Mouse (Mus musculus) central nervous system, embryonic 11.5 days (tissue): ENCODE measurements around the gene Arhgdia. TPM values are rescaled to one million over a fixed set of nuclear protein-coding genes. Genes with fewer than 3 reads are reported as not detected.

ENCODE experiments used
- polyA plus RNA-seq: library from polyadenylated mRNA; depleted of rRNA; stranded (reverse); fragments of >200 nt; gene quantifications from 2 replicates; pipeline ENCODE4 v1.2.3, GENCODE M21; 2012; rRNA removed

The Arhgdia gene
- polyA plus RNA-seq: 303 and 501 TPM in 2 replicates

DNA sequence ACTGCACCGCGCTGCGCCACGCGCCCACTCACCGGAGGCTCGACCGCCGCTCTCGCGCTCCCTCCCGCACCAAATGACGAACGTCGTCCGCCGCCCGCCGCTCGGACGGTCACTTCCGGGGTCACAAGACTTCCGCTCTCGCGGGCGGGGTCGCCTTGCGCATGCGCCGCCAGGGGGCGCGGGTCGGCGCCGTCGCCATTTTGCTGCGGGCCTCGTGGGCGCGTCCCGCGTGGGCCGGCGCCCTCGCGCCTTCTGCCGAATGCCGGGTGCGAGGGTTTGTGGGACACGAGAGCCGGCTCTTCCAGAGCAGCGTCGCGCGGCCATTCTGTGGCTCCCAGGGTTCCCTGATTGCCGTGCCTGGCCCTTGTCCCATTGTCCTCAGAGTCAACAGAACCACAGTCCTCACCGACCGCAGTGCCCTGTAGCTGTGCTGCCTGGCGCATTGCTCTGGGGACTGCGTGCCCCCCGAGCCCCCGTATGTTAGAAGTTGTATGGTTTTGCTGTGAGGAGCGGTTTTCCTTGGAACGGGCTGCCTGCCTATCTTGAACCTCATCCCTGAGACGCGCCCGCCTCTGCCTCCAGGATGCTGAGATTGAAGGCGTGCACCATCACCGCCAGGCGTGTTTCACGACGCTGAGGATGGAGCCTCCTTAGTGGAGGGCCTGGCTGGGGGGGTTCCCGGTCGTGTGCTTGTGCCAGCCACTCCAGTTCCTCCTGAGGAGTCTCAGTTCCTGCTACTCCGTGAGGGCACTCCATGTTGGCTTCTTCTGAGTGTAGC lies at the start of gene Arhgdia:
TSS of gene Arhgdia (minus strand) at position 135 of the 778 bp plus-strand sequence.

DNA sequence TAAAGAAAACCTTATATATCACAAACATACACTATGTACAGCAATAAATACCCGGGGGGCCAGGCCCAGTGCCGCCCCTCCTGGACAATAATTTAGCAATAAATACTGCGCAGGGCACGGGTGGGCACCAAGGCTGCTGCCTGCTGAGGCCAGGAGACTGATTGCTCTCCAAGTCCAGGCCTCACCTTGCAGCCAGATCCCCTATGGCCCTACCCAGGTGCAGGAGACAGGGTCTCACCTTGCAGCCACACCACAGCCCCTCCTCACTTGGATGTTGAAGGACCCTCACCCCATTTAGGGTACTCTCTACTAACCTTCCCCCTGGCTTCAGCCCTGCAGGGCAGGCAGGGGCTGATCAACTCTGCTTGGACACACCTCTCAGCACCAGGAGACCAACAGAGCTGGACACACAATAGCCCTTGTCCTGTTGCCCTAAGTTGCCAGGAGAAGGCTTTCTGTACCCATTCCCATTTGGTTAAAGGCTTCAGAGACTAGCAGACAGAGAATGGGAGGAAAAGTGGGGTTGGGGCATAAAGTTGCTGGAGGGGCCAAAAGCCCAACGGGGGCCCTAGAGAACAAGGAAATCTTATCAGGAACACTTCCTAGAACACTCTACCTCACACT lies 43.8 kb upstream of the Arhgdia start, which contains the start of gene Sirt7:
TSS of gene Sirt7 (minus strand) at position 89 of the 624 bp plus-strand sequence.

DNA sequence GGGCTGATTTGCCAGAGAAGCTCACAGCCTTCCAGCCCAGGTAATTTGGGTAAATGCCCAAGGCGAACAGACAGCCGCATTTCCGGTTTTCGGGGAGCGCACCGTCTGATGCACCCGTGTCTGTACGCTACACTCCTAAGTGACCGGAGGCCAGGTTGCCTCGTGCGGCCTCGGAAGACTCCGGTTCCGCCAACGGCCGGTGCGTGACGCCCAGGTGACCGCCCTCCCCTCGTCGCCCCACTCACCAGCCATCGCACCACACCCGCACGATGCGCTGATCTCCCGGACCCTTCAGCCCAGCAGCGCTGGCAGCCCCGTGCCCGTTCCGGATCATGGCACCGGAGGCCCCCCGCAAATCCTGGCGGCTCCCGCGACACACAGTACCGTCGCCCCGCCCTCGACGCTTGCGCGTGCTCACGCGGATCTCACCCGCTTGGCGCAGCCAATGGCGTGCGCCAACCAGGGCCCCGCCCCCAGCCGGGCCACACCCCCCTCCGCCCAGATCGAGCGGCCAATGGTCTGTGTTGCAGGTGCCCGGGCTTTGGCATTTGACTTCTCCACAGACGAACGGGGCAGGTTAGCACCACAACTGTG lies 36.2 kb upstream of the Arhgdia start, which contains the start of gene Pcyt2:
TSS of gene Pcyt2 (minus strand) at position 418 of the 594 bp plus-strand sequence.

DNA sequence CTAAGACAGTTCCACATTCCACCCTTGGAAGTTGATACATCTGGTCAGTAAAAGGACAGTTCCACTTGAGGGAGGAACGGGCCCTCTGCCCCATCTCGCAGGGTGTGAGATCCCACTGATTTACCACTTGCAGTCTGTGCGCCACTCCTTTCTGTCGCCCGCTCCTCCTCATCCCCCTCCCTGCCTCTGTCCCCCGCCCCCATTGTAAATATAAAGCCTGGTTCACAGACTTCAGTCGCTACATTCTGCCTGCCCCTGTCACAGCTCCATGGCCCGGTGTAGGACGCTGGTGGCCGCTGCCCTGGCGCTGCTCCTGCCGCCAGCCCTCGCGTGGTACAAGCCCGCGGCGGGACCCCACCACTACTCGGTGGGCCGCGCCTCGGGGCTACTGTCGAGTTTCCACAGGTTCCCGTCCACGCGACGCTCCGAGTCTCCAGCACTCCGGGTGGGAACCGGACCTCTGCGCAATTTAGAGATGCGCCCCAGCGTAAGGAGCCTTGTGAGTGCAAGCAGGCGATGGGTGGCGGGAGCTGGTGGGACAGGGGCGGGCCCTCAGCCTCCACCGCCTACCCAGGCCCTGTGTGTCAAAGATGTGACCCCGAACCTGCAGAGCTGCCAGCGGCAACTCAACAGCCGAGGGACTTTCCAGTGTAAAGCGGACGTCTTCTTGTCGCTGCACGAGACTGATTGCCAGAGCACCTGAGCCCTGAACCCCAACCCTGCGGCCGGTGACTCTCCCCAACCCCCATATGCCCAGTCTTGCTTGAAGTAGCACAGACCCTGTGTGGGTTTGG lies 27.0 kb upstream of the Arhgdia start, which contains the start of gene Npb:
TSS of gene Npb (plus strand) at position 237 of the 794 bp plus-strand sequence.

DNA sequence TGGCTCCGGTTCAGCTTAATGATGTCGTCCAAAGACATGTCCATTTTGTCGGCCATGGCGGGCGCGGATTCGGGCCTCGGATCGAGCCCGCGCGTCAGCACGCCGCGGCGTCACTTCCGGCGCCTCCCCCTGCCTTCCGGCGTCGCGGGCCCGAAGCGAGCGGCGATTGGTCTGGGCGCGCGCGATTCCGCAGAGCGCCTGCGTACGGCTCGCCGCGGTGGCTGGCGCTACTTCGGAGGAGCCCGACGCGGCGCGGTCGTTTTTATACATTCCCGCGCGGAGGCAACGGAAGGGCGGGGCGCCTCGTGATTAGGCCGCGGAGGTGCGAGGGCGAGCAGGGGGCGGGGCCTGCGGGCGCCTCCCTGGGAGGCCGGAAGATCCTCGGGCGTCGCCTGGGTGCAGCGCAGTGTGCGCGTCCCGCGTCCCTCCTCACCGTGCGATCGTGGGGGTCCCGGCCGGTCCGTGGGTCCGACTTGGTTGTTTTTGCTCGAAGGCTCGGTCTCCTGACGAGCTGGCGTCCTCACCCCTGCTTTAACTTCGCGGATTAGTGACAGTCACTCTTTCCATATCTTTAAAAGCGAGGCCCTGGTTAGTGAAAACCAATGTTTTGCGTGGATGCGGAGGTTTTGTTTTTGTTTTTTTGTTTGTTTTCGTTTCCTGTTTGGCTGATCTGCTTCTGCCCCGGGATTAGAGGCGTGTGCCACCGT lies 17.0 kb upstream of the Arhgdia start, which contains the start of the genes Alyref and Anapc11:
TSS of gene Alyref (minus strand) at position 83 of the 707 bp plus-strand sequence.
TSS of gene Anapc11 (plus strand) at position 139 of the 707 bp plus-strand sequence.

DNA sequence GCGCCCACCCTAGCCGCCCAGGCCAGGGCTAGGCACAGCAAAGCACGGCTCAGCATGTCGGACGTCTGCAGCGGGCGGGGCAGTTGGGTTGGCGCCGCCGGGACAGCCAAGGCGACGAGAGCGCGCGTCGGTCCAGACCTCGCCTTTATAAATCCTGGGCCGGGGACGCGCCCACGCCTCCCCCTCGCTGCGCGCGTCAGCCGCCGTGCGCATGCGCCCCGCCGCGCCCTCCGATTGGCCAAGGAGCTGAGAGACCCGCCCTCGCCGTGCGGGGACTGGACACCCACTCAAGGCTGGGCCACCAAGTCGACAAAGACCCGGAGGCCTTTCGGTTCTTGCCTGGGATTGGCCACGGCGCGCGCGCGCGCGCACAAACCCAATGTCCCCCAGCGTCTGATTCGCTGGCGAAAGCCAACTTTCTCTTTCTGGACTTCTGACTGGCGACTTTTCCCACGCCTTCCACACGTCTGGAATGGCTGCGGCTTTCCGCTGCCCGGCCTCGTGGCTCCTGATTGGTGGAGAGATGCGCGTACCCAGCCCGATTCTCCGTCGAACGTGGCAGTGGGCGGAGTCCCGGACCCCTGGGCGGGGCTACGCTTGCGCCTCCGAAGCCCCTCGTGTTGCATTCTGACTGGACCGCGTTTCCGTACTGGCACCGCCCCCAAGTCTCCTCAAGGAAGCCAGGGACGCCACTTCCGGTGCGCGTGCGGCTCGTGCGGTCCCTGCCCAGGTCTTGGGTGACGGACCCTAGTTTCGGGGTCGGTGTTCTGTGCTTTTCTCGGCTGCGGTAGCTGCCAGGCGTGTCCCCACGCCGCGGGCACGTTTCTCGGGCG lies 8.5 kb downstream of the Arhgdia start, which contains the start of gene P4hb:
TSS of gene P4hb (minus strand) at position 502 of the 833 bp plus-strand sequence.

DNA sequence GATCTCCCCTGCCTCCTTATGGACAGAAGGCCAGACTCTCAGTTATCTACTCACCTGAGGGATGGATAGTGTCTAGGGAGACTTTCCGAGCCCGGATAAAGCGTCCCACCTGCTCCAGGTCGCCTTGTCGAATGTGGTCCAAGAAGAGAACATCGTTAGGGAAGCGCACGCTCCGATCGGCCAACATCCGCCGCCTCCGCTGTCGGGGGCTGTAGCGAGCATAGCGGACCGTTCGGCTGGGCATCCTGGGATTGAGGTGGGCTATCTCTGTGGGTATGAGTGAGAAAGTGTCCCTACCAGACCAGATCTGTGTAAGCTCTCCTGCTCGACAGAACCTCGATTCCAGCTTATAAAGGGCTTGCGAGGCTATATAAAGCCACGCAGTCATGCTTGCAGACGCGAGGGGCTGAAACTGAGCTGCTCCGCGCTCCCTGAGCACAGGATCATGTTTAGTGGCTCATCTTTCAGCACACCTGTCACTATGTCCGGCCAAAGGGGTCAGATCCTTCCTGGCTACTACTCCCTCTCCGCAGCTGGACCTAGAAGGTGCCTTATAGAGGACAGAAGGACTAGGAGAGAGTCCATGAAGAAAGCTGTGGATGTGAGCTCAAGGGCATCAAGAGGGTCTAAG lies 30.5 kb downstream of the Arhgdia start, which contains the start of gene Ppp1r27:
TSS of gene Ppp1r27 (minus strand) at position 323 of the 631 bp plus-strand sequence.

DNA sequence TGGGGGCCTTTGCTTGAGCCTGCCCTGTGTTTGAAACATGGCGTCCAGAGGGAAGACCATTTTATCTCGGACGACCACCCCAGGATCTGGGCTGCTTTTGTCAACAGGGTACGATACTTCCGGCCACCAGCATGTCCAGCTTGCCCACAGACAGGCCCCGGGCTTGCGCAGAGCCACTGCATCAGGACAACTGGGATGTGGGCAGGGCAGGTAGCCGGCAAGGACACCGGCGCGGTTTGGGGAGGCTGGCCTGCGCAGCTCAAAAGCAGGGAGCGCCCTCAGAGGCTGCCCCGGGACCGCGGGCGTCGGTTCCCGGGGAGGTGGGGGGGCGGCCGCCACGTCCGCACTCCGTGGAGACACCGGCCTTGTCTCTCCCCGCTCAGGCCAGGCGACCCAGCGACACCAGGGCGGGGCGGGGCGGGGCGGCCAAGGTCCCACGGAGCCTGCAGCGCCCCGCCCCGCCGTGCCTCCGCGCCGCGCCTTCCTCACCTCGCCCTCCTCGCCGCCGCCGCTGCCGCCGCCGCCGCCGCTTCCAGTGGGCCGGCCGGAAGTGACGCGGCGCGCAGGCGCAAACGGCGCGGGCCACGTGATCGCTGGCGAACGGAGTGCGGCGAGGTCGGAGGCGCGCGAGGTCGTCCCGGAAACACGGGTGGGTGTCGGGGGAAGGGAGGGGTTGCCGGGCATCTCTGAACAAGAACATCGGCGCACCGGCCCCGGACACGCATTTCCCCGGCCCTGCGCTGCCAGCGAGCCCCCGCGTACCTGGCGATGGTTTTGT lies 32.1 kb downstream of the Arhgdia start, which contains the start of gene Mcrip1:
TSS of gene Mcrip1 (minus strand) at position 560 of the 778 bp plus-strand sequence.

DNA sequence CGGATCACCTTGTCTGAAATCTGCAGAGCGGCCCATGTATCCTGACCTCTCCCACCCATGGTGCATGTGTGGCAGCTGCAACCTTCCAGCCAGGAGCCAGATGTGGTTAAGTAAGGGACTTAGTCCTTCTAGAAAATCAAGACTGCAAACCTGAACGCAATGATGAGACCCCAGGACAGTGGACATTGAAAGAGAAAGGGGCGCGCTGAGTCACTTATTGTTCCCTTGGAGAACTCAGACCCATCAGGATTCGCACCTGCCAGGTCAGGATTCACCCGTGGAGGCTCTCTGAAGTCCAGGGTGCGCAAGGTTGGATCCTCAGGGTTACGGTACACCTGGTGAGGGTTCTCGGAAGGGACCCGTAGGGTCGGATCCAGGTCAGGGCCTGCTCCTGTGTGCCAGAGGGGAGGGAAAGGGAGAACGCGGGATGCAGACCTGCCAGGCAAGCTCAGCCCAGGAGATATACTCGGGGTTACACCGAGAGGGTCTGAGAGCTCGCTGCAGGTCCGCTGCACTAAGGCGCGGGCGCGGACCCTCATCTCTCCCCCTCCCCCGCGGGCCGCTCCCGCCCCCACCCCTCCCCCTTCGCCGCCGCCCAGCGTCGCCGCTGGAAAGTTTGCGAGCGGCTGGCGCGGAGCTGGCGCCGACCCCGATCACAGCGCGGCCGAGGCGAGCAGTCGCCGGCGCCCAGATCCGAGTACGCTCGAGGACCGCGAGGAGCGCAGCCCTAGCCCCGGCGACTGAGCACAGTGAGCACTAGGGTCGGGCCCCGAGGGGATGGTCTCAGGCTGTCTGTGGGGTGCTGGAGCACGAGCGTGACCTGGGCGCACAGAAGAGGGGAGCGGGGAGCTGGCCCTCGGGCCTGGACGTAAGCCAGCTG lies 51.1 kb downstream of the Arhgdia start, which contains the start of gene Gcgr:
TSS of gene Gcgr (plus strand) at position 615 of the 880 bp plus-strand sequence.

Other genes with a start within 250 kb of the Arhgdia start
- gene Actg1, start 233.1 kb downstream of the Arhgdia start, polyA plus RNA-seq: 1,155 and 2,096 TPM in 2 replicates
- gene Fscn2, start 220.1 kb downstream of the Arhgdia start, polyA plus RNA-seq: 0.23 and 0.48 TPM in 2 replicates
- 26.2 and 38.4 TPM in 2 replicates for gene Faap100, start 202.9 kb downstream of the Arhgdia start, polyA plus RNA-seq
- gene Nploc4, start 143.9 kb downstream of the Arhgdia start, polyA plus RNA-seq: 43.1 and 58.4 TPM in 2 replicates
- 0.11 and 0.24 TPM in 2 replicates for gene Tspan10, start 139.0 kb downstream of the Arhgdia start, polyA plus RNA-seq
- gene Pde6g, start 128.1 kb downstream of the Arhgdia start, polyA plus RNA-seq: 0.35 and 0.37 TPM in 2 replicates
- gene Oxld1, start 123.6 kb downstream of the Arhgdia start, polyA plus RNA-seq: 6.9 and 7.4 TPM in 2 replicates
- 36.2 and 42.9 TPM in 2 replicates for gene Ccdc137, start 123.5 kb downstream of the Arhgdia start, polyA plus RNA-seq
- 30.2 and 41.6 TPM in 2 replicates for gene Arl16, start 114.0 kb downstream of the Arhgdia start, polyA plus RNA-seq
- gene Mrpl12, start 97.0 kb downstream of the Arhgdia start, polyA plus RNA-seq: 106 and 125 TPM in 2 replicates
- 39.4 and 50.5 TPM in 2 replicates for gene Slc25a10, start 89.8 kb downstream of the Arhgdia start, polyA plus RNA-seq
- 1.2 and 1.7 TPM in 2 replicates for gene Gcgr, start 50.9 kb downstream of the Arhgdia start, polyA plus RNA-seq
- 164 and 177 TPM in 2 replicates for gene Mcrip1, start 31.9 kb downstream of the Arhgdia start, polyA plus RNA-seq
- gene Ppp1r27, start 30.5 kb downstream of the Arhgdia start, polyA plus RNA-seq: not detected in 2 replicates
- 365 and 391 TPM in 2 replicates for gene P4hb, start 8.4 kb downstream of the Arhgdia start, polyA plus RNA-seq
- gene Alyref, start 16.7 kb upstream of the Arhgdia start, polyA plus RNA-seq: 300 and 546 TPM in 2 replicates
- 138 and 143 TPM in 2 replicates for gene Anapc11, start 16.8 kb upstream of the Arhgdia start, polyA plus RNA-seq
- gene Npb, start 26.9 kb upstream of the Arhgdia start, polyA plus RNA-seq: 1.4 TPM in 2 replicates
- 132 and 188 TPM in 2 replicates for gene Pcyt2, start 36.3 kb upstream of the Arhgdia start, polyA plus RNA-seq
- 44.4 and 107 TPM in 2 replicates for gene Sirt7, start 43.6 kb upstream of the Arhgdia start, polyA plus RNA-seq
- 42.7 and 60.6 TPM in 2 replicates for gene Mafg, start 52.0 kb upstream of the Arhgdia start, polyA plus RNA-seq
- 13.8 and 25.2 TPM in 2 replicates for gene Pycr1, start 62.1 kb upstream of the Arhgdia start, polyA plus RNA-seq
- 0.08 and 0.26 TPM in 2 replicates for gene Myadml2, start 66.5 kb upstream of the Arhgdia start, polyA plus RNA-seq
- 2.2 and 5.1 TPM in 2 replicates for gene Notum, start 79.6 kb upstream of the Arhgdia start, polyA plus RNA-seq
- gene Aspscr1, start 91.3 kb upstream of the Arhgdia start, polyA plus RNA-seq: 69.8 and 105 TPM in 2 replicates
- gene Cenpx, start 132.1 kb upstream of the Arhgdia start, polyA plus RNA-seq: 49.4 and 73.3 TPM in 2 replicates
- 68.5 and 84.3 TPM in 2 replicates for gene Lrrc45, start 132.3 kb upstream of the Arhgdia start, polyA plus RNA-seq
- 63.0 and 69.7 TPM in 2 replicates for gene Rac3, start 139.8 kb upstream of the Arhgdia start, polyA plus RNA-seq
- gene Dcxr, start 145.7 kb upstream of the Arhgdia start, polyA plus RNA-seq: 11.3 and 14.7 TPM in 2 replicates
- gene Cbr2, start 150.5 kb upstream of the Arhgdia start, polyA plus RNA-seq: 0.55 and 2.0 TPM in 2 replicates
- gene Hmga1b, start 181.2 kb upstream of the Arhgdia start, polyA plus RNA-seq: 3.8 and 8.8 TPM in 2 replicates
- gene Rfng, start 202.6 kb upstream of the Arhgdia start, polyA plus RNA-seq: 41.7 and 45.5 TPM in 2 replicates
- 169 and 233 TPM in 2 replicates for gene Gps1, start 202.6 kb upstream of the Arhgdia start, polyA plus RNA-seq
- gene Dus1l, start 214.8 kb upstream of the Arhgdia start, polyA plus RNA-seq: 52.1 and 79.3 TPM in 2 replicates
- 227 and 256 TPM in 2 replicates for gene Fasn, start 242.9 kb upstream of the Arhgdia start, polyA plus RNA-seq